Mouse (Mus musculus) testis, adult 2 months (tissue): Measurements from ENCODE around the gene Ctsz. TPM values are rescaled to one million over a fixed set of nuclear protein-coding genes. Genes with fewer than 3 reads are reported as not detected.

ENCODE experiments used
- H3K27ac ChIP-seq: fragments of 200-500 bp; 2 replicates; pipeline ENCODE4 v1.5.1; 2012; ENCODE audit warnings: low read depth, low read length; ENCODE audit not compliant: control insufficient read depth, insufficient read depth
- H3K27me3 ChIP-seq: fragments of 200-500 bp; 2 replicates; pipeline ENCODE4 v1.6.1; 2012; ENCODE audit warnings: mild to moderate bottlenecking, low read length, moderate library complexity; ENCODE audit not compliant: control insufficient read depth, insufficient read depth
- H3K36me3 ChIP-seq: fragments of 200-500 bp; 2 replicates; pipeline ENCODE4 v1.6.1; 2012; ENCODE audit warnings: mild to moderate bottlenecking, low read length; ENCODE audit not compliant: control insufficient read depth, insufficient read depth
- H3K4me1 ChIP-seq: fragments of 200-500 bp; 2 replicates; pipeline ENCODE4 v1.6.1; 2012; ENCODE audit warnings: low read length; ENCODE audit not compliant: control insufficient read depth, insufficient read depth
- H3K4me3 ChIP-seq: fragments of 200-500 bp; 2 replicates; pipeline ENCODE4 v1.5.1; 2012; ENCODE audit warnings: low read depth, mild to moderate bottlenecking, low read length, moderate library complexity, mixed read lengths; ENCODE audit not compliant: control insufficient read depth
- CTCF ChIP-seq: fragments of 200-500 bp; IDR thresholded peaks from 2 replicates; pipeline ENCODE4 v1.5.1; 2012; ENCODE audit warnings: low read depth, mild to moderate bottlenecking, inconsistent platforms, low read length, moderate library complexity; ENCODE audit not compliant: control insufficient read depth, insufficient read depth, insufficient replicate concordance
- POLR2A ChIP-seq: fragments of 200-500 bp; IDR thresholded peaks from 2 replicates; pipeline ENCODE4 v1.6.1; 2012; ENCODE audit warnings: low read depth, mild to moderate bottlenecking, inconsistent platforms, low read length, moderate library complexity; ENCODE audit not compliant: control insufficient read depth
- polyA plus RNA-seq: library from polyadenylated mRNA; depleted of rRNA; stranded (reverse); fragments of >200 nt; gene quantifications from 2 replicates; pipeline ENCODE4 v1.2.3, GENCODE M21; 2012

Ctsz gene
- polyA plus RNA-seq, 1 experiment: 9.3 TPM

GRCm38 (mm10) chr2:174428076-174428835, 10.6 kb downstream of the Ctsz start:
- TF ChIP-seq POLR2A: no peak
- TF ChIP-seq CTCF: no peak
- H3K36me3 ChIP-seq: peaks cover 3% of the 10 kb centered on the region
- H3K27me3 ChIP-seq: no peaks in the 10 kb centered on the region
- no peaks in the 10 kb centered on the region for H3K4me1 ChIP-seq
- no peak overlapping the region for H3K27ac ChIP-seq
- H3K4me3 ChIP-seq: no peak overlapping the region

GRCm38 (mm10) chr2:174426856-174427255, 12.0 kb downstream of the Ctsz start:
- no peak for TF ChIP-seq CTCF
- no peak for TF ChIP-seq POLR2A
- Histone ChIP-seq H3K27me3 (no peaks in the 10 kb centered on the region), H3K4me3 (no peak overlapping the region), H3K27ac (no peak overlapping the region), H3K36me3 (peaks cover 3% of the 10 kb centered on the region), H3K4me1 (no peaks in the 10 kb centered on the region)

GRCm38 (mm10) chr2:174424301-174425085, 14.3 kb downstream of the Ctsz start:
- Histone ChIP-seq H3K4me3 (no peak overlapping the region), H3K36me3 (peaks cover 3% of the 10 kb centered on the region), H3K27me3 (no peaks in the 10 kb centered on the region), H3K4me1 (no peaks in the 10 kb centered on the region), H3K27ac (no peak overlapping the region)
- TF ChIP-seq CTCF: no peak
- TF ChIP-seq POLR2A: no peak

GRCm38 (mm10) chr2:174421107-174421506, 17.7 kb downstream of the Ctsz start:
- Histone ChIP-seq H3K27ac (no peak overlapping the region), H3K4me3 (no peak overlapping the region), H3K27me3 (no peaks in the 10 kb centered on the region), H3K4me1 (peaks cover 3% of the 10 kb centered on the region), H3K36me3 (no peaks in the 10 kb centered on the region; the same call in none of the 2 replicates)
- TF ChIP-seq POLR2A (no peak), CTCF (no peak)

- H3K27ac ChIP-seq: peak within 1 kb of the TSS; percentile 84
- H3K27me3 ChIP-seq: no peaks in the 10 kb centered on the region
Measured at GRCm38 (mm10) chr2:174415731-174416310, 23.0 kb downstream of the Ctsz start, which contains the start of gene Nelfcd. TSS of gene Nelfcd (plus strand) at chr2:174415804.

GRCm38 (mm10) chr2:174415001-174415730, 23.7 kb downstream of the Ctsz start:
- Histone ChIP-seq H3K4me1 (peaks cover 8% of the 10 kb centered on the region), H3K27me3 (no peaks in the 10 kb centered on the region), H3K4me3 (peak overlapping the region; percentile 99), H3K36me3 (no peaks in the 10 kb centered on the region), H3K27ac (no peak overlapping the region)
- TF ChIP-seq POLR2A (no peak), CTCF (no peak)

More at GRCm38 (mm10) chr2:174415731-174416310, 23.0 kb downstream of the Ctsz start, which contains the start of gene Nelfcd:
- Histone ChIP-seq H3K4me1 (peaks cover 8% of the 10 kb centered on the region), H3K4me3 (peak within 1 kb of the TSS; percentile 99), H3K36me3 (no peaks in the 10 kb centered on the region)
- TF ChIP-seq CTCF: no peak
- peak; percentile 48 for TF ChIP-seq POLR2A
